Mouse (Mus musculus): Measurements from ENCODE around the gene Ttc7b.

Gene Ttc7b

DNA sequence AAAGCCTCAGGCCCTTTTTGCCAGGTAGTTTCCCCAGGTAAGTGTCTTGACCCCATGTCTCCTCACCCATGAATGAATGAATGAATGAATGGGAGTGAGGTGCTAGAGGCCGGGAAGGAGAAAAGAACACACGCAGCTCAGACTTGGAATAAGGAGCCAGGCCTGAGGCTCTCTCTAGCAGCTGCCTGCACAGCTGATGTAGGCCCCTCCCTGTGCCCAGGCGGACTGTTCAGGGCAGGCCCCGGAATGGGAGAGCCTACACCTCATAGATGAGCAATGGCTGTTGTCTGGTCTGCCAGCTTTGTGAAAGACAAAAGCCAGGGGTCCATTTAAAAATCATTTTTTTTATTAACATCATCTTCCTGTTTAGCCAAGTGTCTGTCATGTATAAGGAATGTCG lies 220.2 kb downstream of the Ttc7b start:
- DNase-seq (ENCODE audit: low spot score), result no peak

- no peak for DNase-seq (ENCODE audit: low spot score)
Measured at GRCm38 (mm10) chr12:100299322-100299726, 221.3 kb downstream of the Ttc7b start.

DNA sequence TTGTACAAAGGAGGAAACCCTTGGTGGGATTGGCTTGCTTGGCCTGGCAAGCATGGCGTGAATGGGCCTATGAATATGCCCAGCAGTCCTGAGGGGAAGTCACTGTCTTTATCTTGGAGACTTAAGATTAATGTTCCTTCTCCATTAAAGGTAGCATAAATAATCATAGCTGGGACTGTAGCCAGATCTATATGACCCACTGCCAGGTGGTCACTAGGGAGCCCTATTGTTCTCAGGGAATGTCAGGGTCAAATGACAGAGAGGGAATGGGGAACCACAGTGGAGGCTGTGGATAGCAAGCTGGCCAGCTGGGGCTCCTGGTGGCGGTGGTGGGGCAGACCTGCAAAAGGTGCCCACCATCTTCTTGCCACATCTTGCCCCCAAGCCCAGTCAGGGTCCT lies 221.8 kb downstream of the Ttc7b start:
- no peak for DNase-seq (ENCODE audit: low spot score)

DNA sequence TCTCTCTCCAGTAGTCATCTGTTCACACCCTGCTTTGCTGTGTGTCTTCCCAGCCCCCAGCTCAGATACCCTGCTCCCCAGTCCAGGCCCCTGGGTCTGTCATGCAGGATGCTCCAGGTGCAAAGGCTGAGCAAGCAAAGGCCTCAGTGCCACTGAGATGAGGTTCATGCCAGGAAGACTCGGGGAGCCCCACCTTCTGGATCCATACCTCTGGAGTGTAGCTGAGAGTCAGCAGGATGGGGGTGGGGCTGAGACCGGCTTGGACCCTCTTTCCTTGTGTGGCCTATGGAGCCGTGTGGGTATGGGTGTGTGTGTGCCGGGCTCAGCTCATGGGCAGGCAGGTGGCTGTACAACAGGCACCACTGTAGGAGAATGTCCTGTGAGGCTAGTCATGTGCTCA lies 222.7 kb downstream of the Ttc7b start:
- DNase-seq (ENCODE audit: low spot score), result no peak

DNA sequence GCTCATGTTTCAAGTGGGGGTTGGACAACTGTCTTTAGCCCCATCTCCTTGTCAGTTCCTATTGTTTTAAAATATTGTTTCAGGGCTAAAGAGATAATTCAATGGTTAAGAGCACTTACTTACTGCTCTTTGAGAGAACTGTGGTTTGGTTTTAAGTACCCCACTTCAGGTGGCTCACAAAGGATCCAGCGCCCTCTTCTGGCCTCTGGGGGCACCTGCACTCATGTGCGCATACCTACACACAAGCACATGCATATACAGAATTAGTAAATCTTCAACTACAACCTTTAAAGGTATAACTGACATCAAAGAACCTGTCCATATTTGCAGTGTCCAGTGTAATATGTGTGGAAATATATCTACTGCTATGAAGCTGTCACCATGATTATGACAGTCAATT lies 226.2 kb downstream of the Ttc7b start:
- DNase-seq (ENCODE audit: low spot score), result no peak

DNA sequence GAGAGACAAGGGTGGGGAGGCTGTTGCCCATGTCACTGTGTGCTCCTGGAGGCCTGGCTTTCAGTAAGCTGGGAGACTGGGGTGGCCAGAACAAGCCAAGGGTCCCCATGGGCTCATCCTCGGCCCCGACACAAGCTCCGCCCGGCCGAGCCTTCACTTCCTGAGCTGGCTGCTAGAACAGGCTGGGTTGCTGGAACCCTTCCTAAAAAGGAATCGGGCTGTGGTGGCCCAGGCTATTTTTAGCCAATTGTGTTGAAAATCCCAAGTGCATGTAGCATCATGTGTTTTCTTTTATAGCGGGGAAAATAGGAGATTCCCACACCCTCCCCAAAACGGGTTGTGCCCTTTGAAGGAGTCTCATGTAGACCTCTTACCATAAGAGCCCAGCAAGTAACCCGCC lies 226.7 kb downstream of the Ttc7b start:
- DNase-seq (ENCODE audit: low spot score), result no peak

DNA sequence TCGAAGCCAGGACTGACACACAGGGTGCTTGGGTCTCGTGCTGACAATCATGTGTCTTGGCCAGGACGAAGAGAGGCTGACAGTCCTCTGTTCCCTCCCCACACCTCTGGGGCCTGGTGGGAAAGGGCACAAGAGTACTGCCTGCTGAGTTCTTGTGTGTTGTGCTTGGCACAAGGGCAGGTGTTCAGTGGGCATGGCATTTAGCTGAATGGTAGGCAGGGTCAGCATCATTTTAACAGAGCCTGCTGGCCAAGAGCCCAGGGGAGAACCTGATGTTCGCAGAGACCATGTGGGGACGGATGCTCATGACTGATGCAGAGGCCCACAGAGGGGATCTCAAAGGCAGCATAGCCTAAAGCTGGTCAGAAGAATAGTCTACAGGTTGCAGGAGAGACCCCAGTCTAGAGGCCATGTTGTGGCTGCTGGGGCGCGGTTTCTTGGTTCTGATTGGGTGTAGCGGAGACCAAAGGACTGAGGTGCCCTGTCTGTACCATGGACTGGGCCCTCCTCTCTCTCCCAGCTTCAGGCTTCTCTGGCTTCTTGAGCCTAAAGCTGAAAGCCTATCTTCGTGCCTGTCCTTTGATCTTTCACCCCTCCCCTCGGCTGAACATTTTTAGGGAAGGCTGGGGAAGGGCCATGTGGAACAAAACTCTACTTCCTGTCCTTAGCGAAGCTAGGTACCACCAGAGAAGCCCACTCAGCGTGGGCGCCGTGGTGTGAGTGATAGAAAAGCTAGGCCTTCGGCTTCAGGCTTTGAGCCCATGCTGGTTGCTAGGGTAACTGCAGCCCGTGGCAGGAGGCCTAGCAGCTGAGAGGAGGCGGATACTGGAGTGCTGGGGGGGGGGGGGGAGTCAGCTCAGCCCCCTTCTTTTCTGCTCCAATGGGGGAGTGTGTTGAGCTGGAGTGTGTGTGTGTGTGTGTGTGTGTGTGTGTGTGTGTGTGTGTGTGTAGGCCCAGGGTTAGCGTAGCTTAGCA lies 229.6 kb downstream of the Ttc7b start:
- DNase-seq (ENCODE audit: low spot score), result peak; percentile 79

DNA sequence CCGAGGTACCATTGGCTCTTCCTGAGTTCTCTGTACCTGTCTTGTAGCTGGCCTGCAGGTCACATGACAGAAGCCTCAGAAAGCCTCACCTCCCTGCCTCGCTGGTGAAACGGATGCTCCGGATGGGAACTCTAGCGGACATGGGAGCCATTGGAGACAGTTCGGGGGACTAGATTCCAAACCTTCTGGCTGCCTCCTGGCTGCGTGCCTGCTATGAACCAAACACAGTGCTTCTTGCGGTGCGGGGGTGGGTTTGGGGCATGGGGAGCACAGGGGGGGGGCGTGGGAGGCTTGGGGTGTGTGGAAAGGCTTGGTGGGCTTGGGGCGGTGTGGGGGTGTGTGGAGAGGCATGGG lies 230.5 kb downstream of the Ttc7b start:
- DNase-seq (ENCODE audit: low spot score), result no peak

- no peak for DNase-seq (ENCODE audit: low spot score)
Measured at GRCm38 (mm10) chr12:100289267-100290177, 231.1 kb downstream of the Ttc7b start.

DNA sequence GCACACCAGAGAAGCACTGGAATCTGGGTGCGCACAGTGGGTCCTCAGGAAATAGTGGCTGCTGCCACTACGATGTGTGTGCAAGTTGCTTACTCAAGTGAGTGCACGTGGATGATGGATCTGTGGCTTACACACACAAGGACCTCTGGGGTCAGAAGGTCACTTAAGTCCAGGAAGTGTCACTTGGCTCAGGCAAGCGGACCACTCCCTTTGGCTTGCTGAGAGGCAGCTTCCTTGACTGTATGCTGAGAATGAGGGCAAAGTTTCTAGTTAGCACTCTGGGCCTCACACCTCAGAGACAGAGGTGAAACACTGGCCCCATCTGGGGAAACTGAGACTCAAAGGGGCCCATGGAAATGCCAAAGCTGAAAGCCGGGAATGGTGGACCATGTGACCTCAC lies 232.6 kb downstream of the Ttc7b start:
- no peak for DNase-seq (ENCODE audit: low spot score)

- no peak for DNase-seq (ENCODE audit: low spot score)
Measured at GRCm38 (mm10) chr12:100287565-100287964, 233.1 kb downstream of the Ttc7b start.

DNA sequence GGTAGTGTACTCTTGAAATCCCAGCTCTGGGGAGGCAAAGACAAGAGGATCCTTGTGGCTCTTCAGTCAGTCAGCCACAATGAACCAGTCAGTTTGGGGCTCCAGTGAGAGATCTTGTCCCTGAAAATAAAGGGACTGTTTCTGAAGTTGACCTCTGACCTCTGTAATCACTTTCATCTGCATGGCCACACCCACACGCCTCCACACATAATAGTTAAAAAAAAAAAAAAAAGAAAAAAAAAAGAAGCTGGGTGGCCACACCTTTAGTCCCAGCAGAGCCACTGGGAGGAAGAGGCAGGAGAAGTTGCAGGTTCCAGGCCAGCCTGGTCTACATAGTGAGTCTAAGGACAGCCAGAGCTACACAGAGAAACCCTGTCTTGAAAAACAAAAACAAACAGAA lies 237.3 kb downstream of the Ttc7b start:
- peak; percentile 44 for DNase-seq (ENCODE audit: low spot score)

- peak; percentile 71 for DNase-seq (ENCODE audit: low spot score)
Measured at GRCm38 (mm10) chr12:100282025-100282885, 238.4 kb downstream of the Ttc7b start.

- DNase-seq (ENCODE audit: low spot score), result no peak
Measured at GRCm38 (mm10) chr12:100280972-100281794, 239.4 kb downstream of the Ttc7b start.

DNA sequence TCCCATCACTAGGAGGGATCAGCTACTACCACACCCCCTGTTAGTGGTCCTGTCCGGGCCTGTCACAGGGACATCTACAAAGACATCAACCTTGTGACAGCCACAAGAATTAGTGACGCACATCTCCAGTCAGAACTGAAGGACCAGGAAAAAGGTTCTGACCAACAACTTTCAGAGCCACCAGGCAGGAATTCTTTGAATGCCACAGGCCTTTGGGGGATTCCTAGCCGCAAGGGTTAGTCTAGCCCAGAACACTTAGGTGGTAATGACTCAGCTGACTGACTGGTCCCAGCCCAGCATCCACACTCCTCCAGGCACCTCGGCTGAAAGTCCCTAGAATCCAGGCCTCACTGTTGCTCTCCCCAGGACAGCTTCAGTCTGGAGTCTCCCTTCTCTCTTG lies 240.7 kb downstream of the Ttc7b start:
- DNase-seq (ENCODE audit: low spot score), result no peak

DNA sequence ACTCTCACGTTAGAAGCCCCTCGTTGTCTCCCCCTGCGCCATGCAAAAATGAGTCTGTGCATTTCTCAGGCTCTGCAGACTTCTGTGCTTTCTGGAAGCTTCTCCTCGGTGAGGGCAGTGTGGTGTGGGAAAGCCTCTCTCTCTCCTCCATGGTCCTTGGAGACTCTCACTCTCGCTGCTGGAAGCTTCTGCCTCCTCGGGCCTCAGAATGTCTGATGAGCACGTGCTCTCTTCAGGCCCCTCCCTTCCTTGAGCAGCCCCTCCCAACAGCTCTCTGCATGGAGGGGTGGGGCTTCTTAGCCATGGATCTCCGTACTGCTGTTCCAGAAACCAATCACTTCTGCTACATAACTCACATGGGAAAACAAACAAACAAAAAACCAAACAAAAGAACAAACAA lies 242.3 kb downstream of the Ttc7b start:
- DNase-seq (ENCODE audit: low spot score), result no peak

GRCm38 (mm10) chr12:100277534-100277905 lies 243.1 kb downstream of the Ttc7b start:
- DNase-seq (ENCODE audit: low spot score), result no peak

GRCm38 (mm10) chr12:100276607-100277533 lies 243.8 kb downstream of the Ttc7b start:
- no peak for DNase-seq (ENCODE audit: low spot score)

GRCm38 (mm10) chr12:100275850-100276249 lies 244.8 kb downstream of the Ttc7b start:
- no peak for DNase-seq (ENCODE audit: low spot score)

DNA sequence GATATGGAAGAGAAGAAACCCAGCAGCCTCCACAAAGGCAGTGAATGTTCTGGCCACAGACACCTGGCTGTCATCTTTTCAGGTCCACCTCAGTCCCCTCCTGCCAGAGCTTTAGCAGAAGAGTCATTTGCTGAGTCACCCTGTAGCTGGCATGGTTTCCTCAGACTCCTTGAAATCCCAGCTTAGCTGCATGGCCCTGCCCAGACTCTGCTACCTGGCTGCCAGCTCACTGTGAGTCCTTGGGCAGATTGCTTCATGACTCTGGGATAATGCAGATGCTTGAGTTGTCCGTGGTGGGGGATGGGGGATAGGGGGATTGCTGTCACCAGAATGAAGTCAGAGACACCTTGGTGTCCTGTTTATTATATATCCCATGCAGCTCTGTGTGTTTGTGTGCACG lies 247.6 kb downstream of the Ttc7b start:
- DNase-seq (ENCODE audit: low spot score), result no peak

Data from embryo, embryonic 10 days (tissue).